Mouse (Mus musculus) liver, embryonic 13.5 days (tissue): ENCODE measurements around the gene Arpc5. TPM values are rescaled to one million over a fixed set of nuclear protein-coding genes. Genes with fewer than 3 reads are reported as not detected.
"Not testable (repeated sequence)": the region's sequence is repeated elsewhere in the genome, so short reads cannot be mapped to it uniquely, and the experiment has no call there.

Experiments
- ATAC-seq: fragments of 200-750 bp; cut with Nextera tagmentation; 2 replicates; pipeline ENCODE4 v1.8.0; 2017; ENCODE audit warnings: low read depth, mild to moderate bottlenecking, moderate number of reproducible peaks, moderate library complexity
- DNase-seq: peaks from one replicate; pipeline ENCODE4 v3.0.0; 2022
- H3K27ac ChIP-seq: fragments of 300-500 bp; sonication (generic); 2 replicates; pipeline ENCODE4 v1.5.1; 2015; ENCODE audit warnings: moderate library complexity, mild to moderate bottlenecking, inconsistent platforms
- H3K27me3 ChIP-seq: fragments of 300-500 bp; sonication (generic); 2 replicates; pipeline ENCODE4 v1.6.1; 2015; ENCODE audit warnings: mild to moderate bottlenecking, inconsistent platforms
- H3K36me3 ChIP-seq: fragments of 300-500 bp; sonication (generic); 2 replicates; pipeline ENCODE4 v1.6.1; 2015; ENCODE audit warnings: mild to moderate bottlenecking, inconsistent platforms
- H3K4me1 ChIP-seq: fragments of 300-500 bp; sonication (generic); replicated peaks from 2 replicates; pipeline ENCODE4 v1.6.1; 2015; ENCODE audit warnings: inconsistent platforms
- H3K4me2 ChIP-seq: fragments of 300-500 bp; sonication (generic); 2 replicates; pipeline ENCODE4 v1.6.1; 2015; ENCODE audit warnings: inconsistent platforms, mild to moderate bottlenecking, moderate library complexity
- H3K4me3 ChIP-seq: fragments of 300-500 bp; sonication (generic); replicated peaks from 2 replicates; pipeline ENCODE4 v1.5.1; 2015; ENCODE audit warnings: mild to moderate bottlenecking, inconsistent platforms
- H3K9ac ChIP-seq: fragments of 300-500 bp; sonication (generic); 2 replicates; pipeline ENCODE4 v1.6.1; 2015; ENCODE audit warnings: mild to moderate bottlenecking, inconsistent platforms
- H3K9me3 ChIP-seq: fragments of 300-500 bp; sonication (generic); replicated peaks from 2 replicates; pipeline ENCODE4 v1.6.1; 2016; ENCODE audit warnings: inconsistent platforms
- WGBS: fragments of 180-500 bp; shearing (Covaris S2); methylation state at CpG from one replicate; pipeline ENCODE4 v1.1.7; 2015; ENCODE audit not compliant: insufficient replicate concordance; 5-methylcytosine and 5-hydroxymethylcytosine counted together
- polyA plus RNA-seq: library from polyadenylated mRNA; unstranded; fragments of >200 nt; fragmentation: Nextera tagmentation; extraction: Ambion mirVana; gene quantifications from 2 replicates; pipeline ENCODE4 v1.2.1, GENCODE M21; 2015

Arpc5 gene
- polyA plus RNA-seq, 1 experiment from 2014 or later: 169 TPM

DNA sequence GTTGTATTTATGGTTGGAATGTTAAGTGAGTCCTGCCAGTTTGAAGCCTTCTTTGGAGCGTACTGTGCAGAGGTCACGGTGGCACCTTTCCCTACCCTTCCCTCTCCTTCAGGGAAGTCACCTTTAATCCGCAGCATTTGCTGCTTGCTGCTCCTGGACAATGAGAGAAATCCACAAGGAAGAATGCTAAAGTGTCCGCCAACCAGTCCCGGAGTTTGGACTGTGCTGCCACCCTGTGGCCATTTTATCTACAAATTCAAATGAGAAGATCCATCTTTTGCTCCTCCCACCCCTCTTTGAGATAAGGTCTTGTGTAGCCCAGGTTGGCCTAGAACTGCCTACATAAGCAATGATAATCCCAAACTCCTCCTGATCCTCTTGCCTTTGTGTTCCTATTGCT is 19.9 kb upstream of the Arpc5 start:
- Histone ChIP-seq H3K36me3 (no peaks in the 10 kb centered on the region), H3K4me3 (no peak overlapping the region), H3K27ac (no peak overlapping the region), H3K9me3 (no peaks in the 10 kb centered on the region), H3K4me2 (no peak overlapping the region), H3K27me3 (no peaks in the 10 kb centered on the region), H3K9ac (no peak overlapping the region), H3K4me1 (no peaks in the 10 kb centered on the region)
- no peak for ATAC-seq
- WGBS: 14% methylated on average over 5 of the region's 5 CpGs
- peak; percentile 32 for DNase-seq

DNA sequence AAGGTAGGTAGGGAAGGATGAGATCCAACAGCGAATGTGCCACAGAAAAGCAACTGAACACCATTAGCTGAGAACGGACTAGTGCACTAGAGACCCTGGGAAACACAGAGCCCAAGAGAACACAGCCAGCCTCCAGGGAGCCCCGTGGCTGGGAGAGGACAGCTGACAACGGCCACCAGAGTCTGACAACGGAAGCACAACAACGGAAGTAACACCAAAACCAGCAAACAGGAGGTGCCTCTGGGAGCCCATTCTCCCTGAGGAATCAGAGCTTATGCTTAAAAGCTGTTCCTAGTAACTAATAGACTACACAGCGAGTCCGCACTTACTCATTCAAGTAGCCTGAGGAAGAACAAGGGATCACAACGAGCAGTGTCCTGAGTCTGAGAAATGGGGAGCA is 17.1 kb upstream of the Arpc5 start:
- no peaks in the 10 kb centered on the region for H3K9me3 ChIP-seq
- ATAC-seq (no peak), DNase-seq (no peak)
- no peak overlapping the region for H3K4me3 ChIP-seq
- H3K4me2 ChIP-seq: no peak overlapping the region
- no peaks in the 10 kb centered on the region for H3K4me1 ChIP-seq
- no peak overlapping the region for H3K9ac ChIP-seq
- WGBS: 61% methylated on average over 9 of the region's 9 CpGs
- no peaks in the 10 kb centered on the region for H3K27me3 ChIP-seq
- no peaks in the 10 kb centered on the region for H3K36me3 ChIP-seq
- no peak overlapping the region for H3K27ac ChIP-seq

DNA sequence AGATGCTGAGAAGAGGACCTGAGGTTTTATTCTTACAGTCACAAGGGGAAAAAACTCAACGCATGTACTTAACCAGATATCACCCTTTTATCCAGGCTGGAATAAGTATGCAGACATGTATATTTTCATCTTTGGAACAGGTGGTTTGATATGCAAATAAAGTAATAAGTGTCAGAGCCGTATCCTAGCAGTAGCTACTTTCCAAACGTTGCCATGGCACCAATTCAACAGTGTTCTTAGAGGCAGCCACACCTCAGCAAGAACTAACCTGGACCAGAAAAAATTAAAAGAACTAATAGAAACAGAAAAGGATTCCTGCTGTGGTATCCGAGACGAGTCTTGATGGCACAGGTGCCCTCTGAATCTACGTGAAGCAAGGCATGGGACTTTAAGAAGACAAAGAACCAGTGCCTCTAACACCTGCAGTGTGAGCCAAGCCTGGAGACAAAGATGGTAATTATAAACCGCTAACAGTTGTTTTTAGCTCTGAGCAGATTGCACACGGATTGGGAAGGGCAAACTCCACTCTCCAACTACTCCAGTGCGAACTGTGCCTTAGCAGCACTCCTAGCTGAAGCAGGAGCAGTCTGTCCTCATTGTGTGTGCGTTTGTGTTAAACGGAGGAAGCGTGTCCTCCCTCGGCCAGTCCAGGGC is 15.9 kb upstream of the Arpc5 start, which contains the start of gene Apobec4:
Gene Apobec4, plus strand, starts transcription at position 240 of the 654 bp plus-strand sequence.
- no peaks in the 10 kb centered on the region for H3K9me3 ChIP-seq
- 63% methylated on average over 13 of the region's 13 CpGs for WGBS
- H3K9ac ChIP-seq: no peak within 1 kb of the TSS
- no peaks in the 10 kb centered on the region for H3K4me1 ChIP-seq
- no peak for DNase-seq
- H3K27ac ChIP-seq: no peak within 1 kb of the TSS
- ATAC-seq: no peak
- no peak within 1 kb of the TSS for H3K4me3 ChIP-seq
- no peaks in the 10 kb centered on the region for H3K36me3 ChIP-seq
- H3K27me3 ChIP-seq: no peaks in the 10 kb centered on the region
- H3K4me2 ChIP-seq: no peak within 1 kb of the TSS

DNA sequence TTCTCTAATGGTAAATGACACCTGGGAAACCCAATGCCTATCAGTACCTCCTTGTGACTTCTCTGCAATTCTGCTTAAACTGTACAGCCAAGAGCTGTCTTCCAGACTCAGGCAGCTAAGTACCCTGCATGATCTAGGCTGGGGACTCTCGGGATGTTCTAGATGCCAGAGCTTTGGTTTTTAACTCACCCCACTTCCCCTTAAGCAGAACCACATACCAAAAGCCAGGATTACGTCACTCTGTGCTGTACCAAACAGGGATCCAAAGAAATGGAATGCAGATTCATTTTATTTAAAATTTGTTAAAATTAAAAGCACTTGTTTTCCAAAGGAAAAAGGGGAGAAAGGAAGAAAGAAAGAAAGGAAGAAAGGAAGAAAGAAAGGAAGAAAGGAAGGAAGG is 4.6 kb upstream of the Arpc5 start:
- peaks cover 5% of the 10 kb centered on the region; the same call in 1 of the 2 replicates for H3K4me1 ChIP-seq
- no peak overlapping the region for H3K4me3 ChIP-seq
- peaks cover 25% of the 10 kb centered on the region for H3K27me3 ChIP-seq
- H3K9me3 ChIP-seq: no peaks in the 10 kb centered on the region
- no peak overlapping the region for H3K4me2 ChIP-seq
- WGBS: 34% methylated on average over 2 of the region's 2 CpGs
- no peak overlapping the region for H3K27ac ChIP-seq
- ATAC-seq (no peak), DNase-seq (no peak)
- no peaks in the 10 kb centered on the region for H3K36me3 ChIP-seq
- no peak overlapping the region for H3K9ac ChIP-seq

DNA sequence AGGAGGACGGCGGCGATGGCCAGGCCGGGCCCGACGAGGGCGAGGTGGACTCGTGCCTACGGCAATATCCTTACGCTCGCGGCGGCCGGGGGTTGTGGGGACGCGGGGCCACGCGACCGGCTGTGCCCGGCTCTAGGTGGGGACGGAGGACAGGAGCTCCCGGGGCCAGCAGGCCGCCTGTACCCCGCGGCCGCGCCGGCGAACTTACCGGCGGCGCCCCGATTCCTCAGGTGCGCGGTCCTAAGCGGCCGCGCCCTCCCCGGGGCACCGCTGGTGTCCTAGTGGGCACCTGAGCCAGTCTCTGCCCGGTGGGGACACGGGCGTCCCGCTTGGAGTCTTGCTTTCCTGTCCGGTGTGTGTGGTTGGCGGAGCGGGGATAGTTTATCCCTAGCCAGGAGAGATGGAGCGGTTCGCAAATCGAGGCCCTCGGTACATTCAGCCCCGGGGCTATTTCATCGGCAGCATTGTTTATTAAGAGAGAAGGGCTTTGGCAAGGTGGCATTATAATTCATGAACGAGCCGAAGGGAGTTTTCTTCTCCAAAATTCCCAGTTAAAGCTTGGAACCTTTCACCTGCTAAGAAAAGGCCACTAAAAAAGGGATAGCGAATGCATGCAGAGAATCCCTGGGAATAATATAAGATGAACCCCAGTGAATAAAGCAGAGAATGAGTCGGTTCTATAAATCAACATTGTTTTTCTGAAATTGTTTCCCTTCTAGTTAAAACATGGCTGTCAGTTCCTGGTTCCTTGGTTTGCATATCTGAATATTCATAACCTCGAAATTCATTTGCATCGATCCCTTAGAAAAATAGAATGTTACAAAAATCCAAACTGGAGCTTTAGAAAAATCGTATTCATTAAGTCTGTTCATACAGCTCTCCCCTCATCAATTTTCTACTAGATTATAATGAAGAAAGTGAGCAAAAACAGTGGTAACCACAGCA is 734 bp downstream of the Arpc5 start:
- WGBS: under 1% methylated on average over 60 of the region's 60 CpGs
- ATAC-seq: peak; percentile 71

DNA sequence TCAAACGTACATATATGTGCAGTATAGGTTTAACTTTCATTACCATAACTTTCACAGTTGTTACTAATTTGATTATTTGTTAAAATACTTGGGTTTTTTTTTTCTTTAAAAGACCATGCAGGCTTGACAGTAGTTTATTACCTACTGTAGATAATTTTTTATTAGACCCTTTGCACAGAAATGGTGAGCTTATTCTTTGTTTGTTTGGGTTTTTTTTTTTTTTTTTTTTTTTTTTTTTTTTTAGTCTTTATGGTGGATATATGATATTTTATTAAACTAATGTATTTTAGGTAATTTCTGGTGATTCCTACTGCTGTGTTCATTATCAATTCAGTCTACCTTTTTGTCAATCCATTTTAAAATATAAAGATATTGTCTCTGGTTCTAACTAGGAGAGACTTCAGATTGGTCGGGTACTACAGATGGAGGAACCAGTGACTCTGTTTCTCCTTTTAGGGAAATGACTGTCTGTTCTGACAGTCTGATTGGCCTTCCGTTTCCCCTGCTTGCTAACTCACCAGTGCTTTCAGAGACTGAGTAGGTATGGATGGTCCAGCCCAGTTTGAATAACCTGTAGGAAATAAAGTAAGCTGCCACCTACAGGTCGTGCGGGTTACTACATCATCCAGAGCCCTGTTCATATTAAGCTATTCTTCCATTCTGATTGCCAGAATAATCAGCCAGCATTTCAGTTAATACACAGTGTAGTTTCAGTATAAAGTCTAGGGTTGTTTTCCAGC is 1.6 kb downstream of the Arpc5 start:
- no peak overlapping the region; the same call in 1 of the 2 replicates for H3K27ac ChIP-seq
- WGBS: 6% methylated on average over 5 of the region's 5 CpGs
- H3K4me2 ChIP-seq: peak overlapping the region; percentile 46
- H3K4me3 ChIP-seq: peak overlapping the region; percentile 95
- peaks cover 36% of the 10 kb centered on the region for H3K36me3 ChIP-seq
- peaks cover 11% of the 10 kb centered on the region; the same call in 1 of the 2 replicates for H3K4me1 ChIP-seq
- H3K9ac ChIP-seq: peak overlapping the region; percentile 97; the same call in 1 of the 2 replicates
- no peaks in the 10 kb centered on the region for H3K9me3 ChIP-seq
- peaks cover 23% of the 10 kb centered on the region for H3K27me3 ChIP-seq
- ATAC-seq: peak; percentile 67
- peak; percentile 77 for DNase-seq

More for the DNA sequence above, 734 bp downstream of the Arpc5 start:
- Histone ChIP-seq H3K4me1 (peaks cover 11% of the 10 kb centered on the region; the same call in 1 of the 2 replicates), H3K4me3 (peak overlapping the region; percentile 95), H3K4me2 (peak overlapping the region; percentile 95), H3K9me3 (no peaks in the 10 kb centered on the region), H3K36me3 (peaks cover 28% of the 10 kb centered on the region), H3K27ac (peak overlapping the region; percentile 86), H3K9ac (peak overlapping the region; percentile 97), H3K27me3 (peaks cover 25% of the 10 kb centered on the region)
- DNase-seq: no peak

DNA sequence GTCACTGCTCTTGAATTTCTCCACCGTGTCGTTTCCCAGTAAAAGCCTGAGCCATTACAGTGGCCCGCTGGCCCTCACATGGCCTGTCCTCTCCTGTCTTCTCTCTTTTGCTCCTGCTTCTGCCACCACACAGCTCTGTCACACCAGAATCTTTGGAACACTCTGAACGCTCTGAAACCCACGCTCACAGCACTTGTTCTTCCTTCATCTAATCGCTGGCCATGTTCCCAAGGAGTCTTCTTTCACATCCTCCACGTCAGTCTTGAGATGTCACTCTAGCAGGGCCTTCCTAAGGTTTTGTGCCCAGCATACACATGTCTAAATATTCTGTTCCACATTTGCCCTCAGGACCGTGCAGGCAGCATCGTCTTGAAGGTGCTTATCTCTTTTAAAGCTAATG is 4.7 kb downstream of the Arpc5 start:
- Histone ChIP-seq H3K27me3 (peaks cover 1% of the 10 kb centered on the region), H3K4me3 (no peak overlapping the region), H3K27ac (no peak overlapping the region), H3K9me3 (no peaks in the 10 kb centered on the region), H3K36me3 (peaks cover 66% of the 10 kb centered on the region), H3K4me2 (no peak overlapping the region), H3K4me1 (peaks cover 7% of the 10 kb centered on the region; the same call in 1 of the 2 replicates), H3K9ac (no peak overlapping the region)
- ATAC-seq (no peak), DNase-seq (no peak)
- WGBS: 81% methylated on average over 9 of the region's 9 CpGs

GRCm38 (mm10) chr1:152774601-152775000 is 8.3 kb downstream of the Arpc5 start:
- H3K4me1 ChIP-seq, ATAC-seq: not testable (repeated sequence)
- H3K36me3 ChIP-seq: peaks cover 66% of the 10 kb centered on the region

GRCm38 (mm10) chr1:152779071-152779737 is 12.9 kb downstream of the Arpc5 start:
- peaks cover 4% of the 10 kb centered on the region for H3K4me1 ChIP-seq
- H3K27ac ChIP-seq: no peak overlapping the region
- no peak overlapping the region for H3K9ac ChIP-seq
- peak; percentile 80 for ATAC-seq
- peak; percentile 35 for DNase-seq
- H3K4me3 ChIP-seq: no peak overlapping the region
- H3K9me3 ChIP-seq: no peaks in the 10 kb centered on the region
- WGBS: 17% methylated on average over 10 of the region's 10 CpGs
- H3K4me2 ChIP-seq: no peak overlapping the region
- H3K27me3 ChIP-seq: no peaks in the 10 kb centered on the region
- peaks cover 26% of the 10 kb centered on the region for H3K36me3 ChIP-seq

More at GRCm38 (mm10) chr1:152774601-152775000, 8.3 kb downstream of the Arpc5 start:
- H3K27ac ChIP-seq, H3K9ac ChIP-seq, H3K4me2 ChIP-seq, H3K9me3 ChIP-seq, H3K27me3 ChIP-seq, DNase-seq, H3K4me3 ChIP-seq: not testable (repeated sequence)
- 77% methylated on average over 3 of the region's 3 CpGs for WGBS

DNA sequence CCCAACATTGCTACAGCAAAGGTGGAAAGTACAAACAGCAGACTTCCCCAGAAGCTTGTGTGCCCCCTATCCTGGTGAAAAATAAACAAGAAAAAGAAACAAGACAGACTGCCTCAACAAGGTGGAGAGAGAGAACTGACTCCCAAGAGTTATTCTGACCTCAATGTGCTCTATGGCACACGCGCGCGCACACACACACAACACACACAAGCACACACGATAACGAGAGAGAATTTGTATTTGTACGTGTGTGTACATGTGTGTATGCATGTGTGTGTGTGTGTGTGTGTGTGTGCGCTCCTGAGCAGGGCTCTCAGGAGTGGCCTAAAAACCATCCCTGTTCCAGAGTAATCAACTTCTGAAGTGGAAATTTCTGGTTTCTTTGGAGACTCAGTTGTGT is 18.3 kb downstream of the Arpc5 start:
- Histone ChIP-seq H3K4me2 (no peak overlapping the region), H3K36me3 (no peaks in the 10 kb centered on the region), H3K9ac (no peak overlapping the region), H3K4me3 (no peak overlapping the region), H3K4me1 (0 out of 2 replicates have a peak, but pooled peaks cover 3% of the 10 kb centered on the region), H3K27me3 (no peaks in the 10 kb centered on the region), H3K27ac (no peak overlapping the region), H3K9me3 (no peaks in the 10 kb centered on the region)
- 90% methylated on average over 8 of the region's 8 CpGs for WGBS
- DNase-seq: no peak
- no peak for ATAC-seq
